Mouse (Mus musculus): ENCODE measurements around the gene Rac3. TPM values are rescaled to one million over a fixed set of nuclear protein-coding genes. Genes with fewer than 3 reads are reported as not detected.

Rac3 gene
- polyA plus RNA-seq, 1 experiment from 2014 or later: 110 TPM

GRCm38 (mm10) chr11:120730331-120730870 is 9.1 kb downstream of the Rac3 start:
- Histone ChIP-seq H3K36me3 (ENCODE audit: control insufficient read depth, insufficient read depth, low read length) (no peaks in the 10 kb centered on the region), H3K27ac (ENCODE audit: low read depth, low read length) (no peak overlapping the region), H3K9ac (ENCODE audit: low read length) (no peak overlapping the region), H3K4me2 (ENCODE audit: low read length) (no peak overlapping the region), H3K4me1 (ENCODE audit: control insufficient read depth, insufficient read depth, low read length) (peaks cover 4% of the 10 kb centered on the region; the same call in 1 of the 2 replicates), H3K9me3 (replicated peaks; ENCODE audit: control insufficient read depth, low read length) (no peaks in the 10 kb centered on the region), H3K27me3 (replicated peaks; ENCODE audit: control insufficient read depth, insufficient read depth, low read length) (no peaks in the 10 kb centered on the region), H3K4me3 (ENCODE audit: low read depth, low read length) (no peak overlapping the region)
- ATAC-seq (no peak), DNase-seq (ENCODE audit: low spot score) (no peak)
- 87% methylated on average over 10 of the region's 10 CpGs for WGBS

GRCm38 (mm10) chr11:120731395-120731794 is 10.1 kb downstream of the Rac3 start:
- 96% methylated on average over 1 of the region's 1 CpGs for WGBS
- no peak overlapping the region for H3K4me2 ChIP-seq (ENCODE audit: low read length)
- no peaks in the 10 kb centered on the region for H3K9me3 ChIP-seq (replicated peaks; ENCODE audit: control insufficient read depth, low read length)
- DNase-seq (ENCODE audit: low spot score) (no peak), ATAC-seq (no peak)
- no peaks in the 10 kb centered on the region for H3K27me3 ChIP-seq (replicated peaks; ENCODE audit: control insufficient read depth, insufficient read depth, low read length)
- H3K4me3 ChIP-seq (ENCODE audit: low read depth, low read length): no peak overlapping the region
- H3K4me1 ChIP-seq (ENCODE audit: control insufficient read depth, insufficient read depth, low read length): peaks cover 3% of the 10 kb centered on the region; the same call in 1 of the 2 replicates
- H3K9ac ChIP-seq (ENCODE audit: low read length): no peak overlapping the region
- H3K36me3 ChIP-seq (ENCODE audit: control insufficient read depth, insufficient read depth, low read length): no peaks in the 10 kb centered on the region
- H3K27ac ChIP-seq (ENCODE audit: low read depth, low read length): no peak overlapping the region

GRCm38 (mm10) chr11:120731858-120732680 is 10.8 kb downstream of the Rac3 start, which contains the start of gene Cbr2:
Cbr2 (minus strand) TSS chr11:120732114.
- H3K27me3 ChIP-seq (replicated peaks; ENCODE audit: control insufficient read depth, insufficient read depth, low read length): no peaks in the 10 kb centered on the region
- H3K9me3 ChIP-seq (replicated peaks; ENCODE audit: control insufficient read depth, low read length): no peaks in the 10 kb centered on the region
- no peak within 1 kb of the TSS for H3K27ac ChIP-seq (ENCODE audit: low read depth, low read length)
- H3K4me3 ChIP-seq (ENCODE audit: low read depth, low read length): no peak within 1 kb of the TSS
- WGBS: 82% methylated on average over 12 of the region's 12 CpGs
- no peak within 1 kb of the TSS for H3K9ac ChIP-seq (ENCODE audit: low read length)
- ATAC-seq: no peak
- no peak for DNase-seq (ENCODE audit: low spot score)
- no peaks in the 10 kb centered on the region for H3K36me3 ChIP-seq (ENCODE audit: control insufficient read depth, insufficient read depth, low read length)
- no peaks in the 10 kb centered on the region; the same call in 1 of the 2 replicates for H3K4me1 ChIP-seq (ENCODE audit: control insufficient read depth, insufficient read depth, low read length)
- H3K4me2 ChIP-seq (ENCODE audit: low read length): no peak within 1 kb of the TSS

GRCm38 (mm10) chr11:120733521-120733920 is 12.3 kb downstream of the Rac3 start:
- no peaks in the 10 kb centered on the region; the same call in 1 of the 2 replicates for H3K4me1 ChIP-seq (ENCODE audit: control insufficient read depth, insufficient read depth, low read length)
- no peaks in the 10 kb centered on the region for H3K9me3 ChIP-seq (replicated peaks; ENCODE audit: control insufficient read depth, low read length)
- no peak overlapping the region for H3K27ac ChIP-seq (ENCODE audit: low read depth, low read length)
- ATAC-seq (no peak), DNase-seq (ENCODE audit: low spot score) (no peak)
- no peak overlapping the region for H3K4me3 ChIP-seq (ENCODE audit: low read depth, low read length)
- 61% methylated on average over 6 of the region's 6 CpGs for WGBS
- H3K27me3 ChIP-seq (replicated peaks; ENCODE audit: control insufficient read depth, insufficient read depth, low read length): no peaks in the 10 kb centered on the region
- no peak overlapping the region for H3K4me2 ChIP-seq (ENCODE audit: low read length)
- no peak overlapping the region for H3K9ac ChIP-seq (ENCODE audit: low read length)
- no peaks in the 10 kb centered on the region for H3K36me3 ChIP-seq (ENCODE audit: control insufficient read depth, insufficient read depth, low read length)

GRCm38 (mm10) chr11:120736424-120736823 is 15.2 kb downstream of the Rac3 start:
- no peaks in the 10 kb centered on the region for H3K36me3 ChIP-seq (ENCODE audit: control insufficient read depth, insufficient read depth, low read length)
- H3K4me1 ChIP-seq (ENCODE audit: control insufficient read depth, insufficient read depth, low read length): no peaks in the 10 kb centered on the region
- DNase-seq (ENCODE audit: low spot score): no peak
- H3K9me3 ChIP-seq (replicated peaks; ENCODE audit: control insufficient read depth, low read length): no peaks in the 10 kb centered on the region
- no peak overlapping the region for H3K4me2 ChIP-seq (ENCODE audit: low read length)
- no peak overlapping the region for H3K27ac ChIP-seq (ENCODE audit: low read depth, low read length)
- H3K9ac ChIP-seq (ENCODE audit: low read length): no peak overlapping the region
- no peak overlapping the region for H3K4me3 ChIP-seq (ENCODE audit: low read depth, low read length)
- ATAC-seq: no peak
- no peaks in the 10 kb centered on the region for H3K27me3 ChIP-seq (replicated peaks; ENCODE audit: control insufficient read depth, insufficient read depth, low read length)
- 71% methylated on average over 6 of the region's 6 CpGs for WGBS

- WGBS: 89% methylated on average over 5 of the region's 5 CpGs
- Histone ChIP-seq H3K27me3 (replicated peaks; ENCODE audit: control insufficient read depth, insufficient read depth, low read length) (no peaks in the 10 kb centered on the region), H3K9me3 (replicated peaks; ENCODE audit: control insufficient read depth, low read length) (no peaks in the 10 kb centered on the region), H3K4me1 (ENCODE audit: control insufficient read depth, insufficient read depth, low read length) (no peaks in the 10 kb centered on the region), H3K9ac (ENCODE audit: low read length) (no peak overlapping the region), H3K36me3 (ENCODE audit: control insufficient read depth, insufficient read depth, low read length) (no peaks in the 10 kb centered on the region), H3K27ac (ENCODE audit: low read depth, low read length) (no peak overlapping the region), H3K4me3 (ENCODE audit: low read depth, low read length) (no peak overlapping the region), H3K4me2 (ENCODE audit: low read length) (no peak overlapping the region)
- ATAC-seq (no peak), DNase-seq (ENCODE audit: low spot score) (no peak)
These were observed 19.7 kb downstream of the Rac3 start for GRCm38 (mm10) chr11:120740981-120741380.

GRCm38 (mm10) chr11:120744121-120744701 is 22.9 kb downstream of the Rac3 start:
- Histone ChIP-seq H3K27me3 (replicated peaks; ENCODE audit: control insufficient read depth, insufficient read depth, low read length) (no peaks in the 10 kb centered on the region), H3K4me1 (ENCODE audit: control insufficient read depth, insufficient read depth, low read length) (no peaks in the 10 kb centered on the region), H3K9ac (ENCODE audit: low read length) (no peak overlapping the region), H3K27ac (ENCODE audit: low read depth, low read length) (no peak overlapping the region), H3K9me3 (replicated peaks; ENCODE audit: control insufficient read depth, low read length) (no peaks in the 10 kb centered on the region), H3K36me3 (ENCODE audit: control insufficient read depth, insufficient read depth, low read length) (no peaks in the 10 kb centered on the region), H3K4me2 (ENCODE audit: low read length) (no peak overlapping the region), H3K4me3 (ENCODE audit: low read depth, low read length) (no peak overlapping the region)
- 80% methylated on average over 7 of the region's 7 CpGs for WGBS
- DNase-seq (ENCODE audit: low spot score) (no peak), ATAC-seq (no peak)

GRCm38 (mm10) chr11:120747974-120748373 is 26.7 kb downstream of the Rac3 start:
- no peaks in the 10 kb centered on the region for H3K4me1 ChIP-seq (ENCODE audit: control insufficient read depth, insufficient read depth, low read length)
- ATAC-seq: no peak
- no peaks in the 10 kb centered on the region for H3K9me3 ChIP-seq (replicated peaks; ENCODE audit: control insufficient read depth, low read length)
- H3K36me3 ChIP-seq (ENCODE audit: control insufficient read depth, insufficient read depth, low read length): no peaks in the 10 kb centered on the region
- no peak overlapping the region for H3K4me2 ChIP-seq (ENCODE audit: low read length)
- no peaks in the 10 kb centered on the region for H3K27me3 ChIP-seq (replicated peaks; ENCODE audit: control insufficient read depth, insufficient read depth, low read length)
- H3K27ac ChIP-seq (ENCODE audit: low read depth, low read length): no peak overlapping the region
- H3K9ac ChIP-seq (ENCODE audit: low read length): no peak overlapping the region
- WGBS: 79% methylated on average over 4 of the region's 4 CpGs
- no peak for DNase-seq (ENCODE audit: low spot score)
- H3K4me3 ChIP-seq (ENCODE audit: low read depth, low read length): no peak overlapping the region

- H3K36me3 ChIP-seq (ENCODE audit: control insufficient read depth, insufficient read depth, low read length): no peaks in the 10 kb centered on the region
- no peak overlapping the region for H3K27ac ChIP-seq (ENCODE audit: low read depth, low read length)
- no peaks in the 10 kb centered on the region for H3K9me3 ChIP-seq (replicated peaks; ENCODE audit: control insufficient read depth, low read length)
- H3K4me1 ChIP-seq (ENCODE audit: control insufficient read depth, insufficient read depth, low read length): no peaks in the 10 kb centered on the region
- no peak overlapping the region for H3K9ac ChIP-seq (ENCODE audit: low read length)
- no peaks in the 10 kb centered on the region for H3K27me3 ChIP-seq (replicated peaks; ENCODE audit: control insufficient read depth, insufficient read depth, low read length)
- 56% methylated on average over 8 of the region's 8 CpGs for WGBS
- no peak overlapping the region for H3K4me3 ChIP-seq (ENCODE audit: low read depth, low read length)
- H3K4me2 ChIP-seq (ENCODE audit: low read length): no peak overlapping the region
- ATAC-seq (no peak), DNase-seq (ENCODE audit: low spot score) (peak; percentile 4)
These were observed 28.2 kb downstream of the Rac3 start for GRCm38 (mm10) chr11:120749430-120749829.
